Mouse (Mus musculus) adrenal gland, adult 18-20 months (tissue): ENCODE results near the gene Htt. TPM values are rescaled to one million over a fixed set of nuclear protein-coding genes. Genes with fewer than 3 reads are reported as not detected.

ENCODE experiments used
- DNase-seq, 2 experiments: peaks; one replicate each; pipeline ENCODE4 v3.0.0; 2021 to 2022; ENCODE audit warnings: low spot score in 2 of 2
- total RNA-seq, 2 experiments: library from RNA; stranded (reverse); gene quantifications; 1 replicate in 1 of 2; 2 replicates in 1 of 2; pipeline ENCODE4 v1.2.3; 2021

The Htt gene
- total RNA-seq, 2 experiments from 2014 or later, result 30.8 to 34.3 TPM

DNA sequence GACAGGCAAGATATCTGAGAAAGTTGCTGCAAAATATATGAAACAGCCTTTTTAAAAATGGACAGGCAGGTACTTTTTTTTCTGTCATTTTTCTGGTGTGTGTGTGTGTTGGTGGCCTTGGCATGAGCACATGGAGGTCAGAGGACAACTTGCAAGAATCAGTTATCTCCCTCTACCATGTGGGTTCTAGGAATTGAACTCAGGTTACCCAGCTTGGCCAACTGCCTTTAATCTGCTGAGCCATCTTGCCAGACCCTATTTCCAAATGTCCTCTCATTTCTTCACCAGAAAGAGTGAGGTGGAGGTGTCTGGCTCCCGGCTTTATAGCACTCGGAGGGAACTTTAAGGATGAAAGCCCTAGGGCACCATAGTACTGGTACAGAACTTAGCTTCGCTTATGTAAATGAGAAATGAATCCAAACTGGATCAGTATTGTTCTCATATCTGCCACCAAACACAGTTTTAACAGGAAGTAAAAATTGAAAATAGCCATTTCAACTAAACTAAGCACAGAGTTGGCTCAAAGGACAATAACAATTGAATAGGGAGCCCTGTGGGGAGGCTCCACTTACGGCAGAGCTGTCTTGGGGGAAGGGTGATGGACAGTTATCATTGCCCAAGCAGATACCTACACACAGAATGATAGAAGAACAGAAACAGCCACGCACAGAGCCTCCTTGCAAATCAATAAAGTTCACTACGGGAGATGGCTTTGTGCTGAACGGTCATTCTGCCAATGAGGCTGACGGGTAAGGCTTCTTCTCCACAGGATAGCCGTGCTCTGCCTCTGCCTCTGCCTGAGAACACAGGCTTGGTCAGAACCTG is 168.8 kb downstream of the Htt start:
- DNase-seq, result no peak

DNA sequence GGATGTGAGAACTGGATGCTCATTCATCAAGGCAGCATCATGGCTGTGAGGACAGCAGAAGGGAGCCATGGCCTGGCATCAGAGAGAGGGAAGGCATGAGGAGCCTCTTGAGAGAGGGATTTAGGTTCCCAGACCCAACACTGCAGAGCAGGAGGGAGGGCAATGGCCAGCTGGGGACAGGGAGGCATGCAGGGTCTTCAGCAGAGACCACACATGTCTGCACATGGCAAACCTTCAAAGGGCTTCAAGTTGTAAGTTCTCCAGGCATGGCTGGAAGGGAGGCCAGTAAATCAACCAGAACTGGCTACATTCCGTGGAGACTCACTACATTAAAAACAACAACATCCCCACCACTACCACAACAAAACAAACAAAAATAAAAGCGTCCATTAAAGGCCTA is 169.6 kb downstream of the Htt start:
- no peak for DNase-seq

DNA sequence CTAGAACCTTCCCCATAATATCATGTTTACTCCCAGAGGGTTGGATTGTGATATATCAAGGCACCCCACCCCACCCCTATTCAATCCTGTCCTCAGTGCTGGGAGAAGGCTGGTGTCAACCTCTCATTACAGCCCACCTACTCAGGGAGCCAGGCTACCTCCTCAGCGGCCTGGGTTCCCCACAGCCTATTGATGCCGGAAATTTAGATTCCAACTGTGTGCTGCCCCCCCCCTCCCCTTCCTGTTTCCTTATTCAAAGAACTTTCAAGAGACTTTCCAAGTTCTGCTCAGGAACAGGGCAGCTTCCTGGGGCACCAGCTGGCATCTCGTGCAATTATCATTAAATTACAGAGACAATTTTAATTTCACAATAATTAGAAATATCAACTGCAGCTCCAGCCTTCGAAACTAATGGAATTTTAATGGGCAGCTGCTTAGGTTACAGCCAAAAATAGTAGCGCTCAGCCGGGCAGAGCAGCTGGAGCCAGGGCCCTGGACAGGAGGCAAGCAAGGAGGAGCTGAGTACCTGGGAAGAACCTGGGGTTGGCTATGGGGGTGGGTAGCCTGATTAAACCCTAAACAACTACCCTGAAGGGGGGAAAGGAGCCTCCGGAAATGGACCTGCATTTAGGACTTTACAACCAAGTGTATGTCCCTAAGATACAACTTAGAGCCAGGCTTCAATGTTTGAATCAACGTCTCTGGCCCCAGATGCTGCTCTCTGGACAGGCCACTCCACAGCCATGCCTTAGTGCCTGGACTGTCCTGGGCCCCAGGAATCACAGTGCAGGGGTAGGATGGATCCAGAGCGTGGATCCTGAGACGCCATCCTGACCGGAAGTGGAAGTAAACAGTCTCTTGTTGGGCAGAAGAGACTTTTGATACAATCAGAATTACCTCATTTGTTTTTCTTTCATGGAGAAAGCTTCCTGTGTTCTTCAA is 170.2 kb downstream of the Htt start:
- DNase-seq, result no peak

DNA sequence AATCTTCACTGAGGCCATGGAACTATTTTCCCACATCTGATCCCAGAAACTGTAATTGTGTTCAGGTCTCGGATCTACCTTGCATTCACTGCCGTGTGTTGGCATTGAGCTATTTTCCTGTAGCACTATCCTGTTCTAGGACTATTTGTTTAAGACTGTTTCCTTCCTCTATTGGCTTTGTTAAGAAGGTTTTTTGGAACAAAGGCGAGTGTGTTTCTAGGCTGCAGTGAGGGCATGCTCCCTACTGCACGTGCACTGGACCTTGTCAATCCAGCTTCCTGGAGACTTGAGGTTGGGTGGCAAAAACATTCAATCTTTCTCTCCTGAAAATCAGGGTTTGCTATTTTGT is 170.9 kb downstream of the Htt start:
- no peak for DNase-seq

DNA sequence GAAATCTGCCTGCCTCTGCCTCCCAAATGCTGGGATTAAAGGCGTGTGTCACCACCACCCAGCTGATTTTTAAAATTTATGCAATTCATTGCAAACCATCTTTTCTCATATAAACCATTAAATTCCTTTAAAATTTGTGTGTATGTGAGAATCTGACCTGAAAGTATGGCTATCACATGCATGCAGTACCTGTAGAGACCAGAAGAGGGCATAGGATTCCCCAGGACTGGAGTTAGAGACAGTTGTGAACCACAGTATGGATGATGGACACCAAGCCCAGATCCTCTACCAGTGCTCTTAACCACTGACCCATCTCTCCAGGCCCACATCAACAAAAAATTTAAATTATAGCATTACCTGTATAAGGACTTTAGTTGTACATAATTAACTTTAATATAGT is 171.9 kb downstream of the Htt start:
- DNase-seq, result no peak

DNA sequence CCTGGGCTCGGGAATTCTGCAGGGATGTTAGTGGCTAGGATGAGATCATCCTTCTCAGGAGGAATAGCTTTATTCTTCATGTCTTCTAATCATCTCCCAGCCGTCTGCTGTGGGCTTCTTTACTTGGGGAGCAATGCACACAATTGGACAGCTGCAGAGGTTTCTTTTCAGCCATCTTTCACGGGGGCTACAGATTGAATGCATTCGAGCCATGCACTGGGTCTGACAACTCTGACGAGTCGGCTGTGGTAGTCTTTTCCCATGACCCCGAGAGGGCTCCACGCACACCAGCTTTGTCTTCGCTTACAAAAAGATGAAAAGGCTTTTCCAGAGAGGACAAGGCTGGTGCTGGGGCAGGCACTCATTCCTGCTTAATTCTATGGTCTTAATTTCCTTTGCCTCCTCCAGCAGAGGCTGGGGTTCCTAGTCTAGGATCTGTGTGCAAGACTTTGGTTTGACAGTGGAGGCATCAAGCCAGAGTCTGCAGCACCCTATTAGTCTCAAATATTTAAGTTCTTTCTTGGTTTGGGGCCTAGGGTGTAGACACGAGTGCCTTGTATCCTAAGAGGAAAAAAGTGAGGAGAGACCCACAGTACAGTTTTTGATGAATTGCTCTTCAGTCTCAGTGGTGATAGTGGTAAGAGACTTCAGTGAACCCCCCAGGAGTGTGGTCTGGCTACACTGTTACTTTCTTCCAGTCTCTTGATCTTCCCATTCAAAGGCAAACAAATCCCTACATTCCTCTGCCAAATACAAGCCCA is 180.3 kb downstream of the Htt start:
- DNase-seq, result no peak

DNA sequence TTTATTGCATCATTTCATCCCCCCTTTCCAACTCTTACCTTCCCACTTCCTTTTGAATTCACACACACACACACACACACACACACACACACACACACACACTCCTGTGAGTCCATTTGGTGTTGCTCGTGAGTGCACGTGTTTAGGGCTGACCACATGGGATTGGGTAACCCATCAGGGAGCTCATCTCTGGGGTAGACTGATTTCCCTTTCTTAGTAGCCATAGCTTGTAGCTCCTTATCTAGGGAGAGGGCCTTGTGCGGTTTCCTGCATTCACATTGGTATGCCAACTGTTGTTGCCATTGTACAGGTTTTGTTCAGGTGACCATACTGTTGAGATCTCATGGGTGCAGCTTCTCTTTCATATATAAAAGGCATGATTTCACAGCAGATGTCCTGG is 181.9 kb downstream of the Htt start:
- no peak for DNase-seq

DNA sequence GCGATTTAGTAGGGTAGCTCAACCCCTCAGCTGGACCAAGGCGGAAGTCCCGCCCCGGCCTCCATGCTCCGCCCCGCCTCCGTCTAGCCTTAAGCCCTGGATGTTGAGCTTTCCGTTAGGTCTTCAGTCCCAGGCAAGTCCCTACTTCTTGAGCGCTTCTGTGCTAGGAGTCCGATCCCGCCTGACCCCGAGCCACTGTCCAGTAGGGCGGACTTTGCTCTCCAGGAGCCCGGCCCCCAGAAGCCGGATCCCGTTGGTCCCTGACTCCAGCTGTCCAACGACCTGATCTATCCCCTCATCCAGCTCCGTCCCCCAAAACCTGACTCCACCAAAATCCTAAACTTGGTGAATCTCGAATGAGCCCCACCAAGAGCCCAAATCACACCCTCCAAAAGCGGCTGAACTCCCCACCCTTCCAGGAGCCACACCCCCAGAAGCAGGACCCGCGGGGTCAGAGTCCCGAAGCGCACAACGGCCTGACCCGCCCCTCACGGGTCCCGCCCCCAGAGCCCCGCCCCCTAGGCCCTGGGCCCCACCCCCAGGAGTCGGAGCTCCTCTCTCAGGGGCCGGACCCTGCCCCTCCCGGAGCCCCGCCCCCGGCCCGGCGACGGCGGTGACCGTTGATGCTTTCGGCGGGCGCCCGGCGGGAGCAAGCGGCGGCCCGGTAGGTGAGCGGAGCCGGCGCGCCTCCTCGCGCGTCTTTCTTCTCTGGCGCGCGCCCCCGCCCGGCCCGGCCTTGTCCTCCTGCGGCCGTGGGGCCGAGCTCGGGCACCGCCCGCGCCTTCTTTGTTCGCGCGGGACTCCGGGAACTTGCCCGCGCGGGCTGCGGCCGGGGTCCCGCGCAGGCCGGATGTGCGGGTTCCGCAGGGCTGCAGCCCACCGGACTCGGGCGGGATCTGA is 187.6 kb downstream of the Htt start, which contains the start of gene Rgs12:
Gene Rgs12 (plus strand): TSS at position 585 of the 900 bp plus-strand sequence.
- peak; percentile 82 to 85 for DNase-seq

DNA sequence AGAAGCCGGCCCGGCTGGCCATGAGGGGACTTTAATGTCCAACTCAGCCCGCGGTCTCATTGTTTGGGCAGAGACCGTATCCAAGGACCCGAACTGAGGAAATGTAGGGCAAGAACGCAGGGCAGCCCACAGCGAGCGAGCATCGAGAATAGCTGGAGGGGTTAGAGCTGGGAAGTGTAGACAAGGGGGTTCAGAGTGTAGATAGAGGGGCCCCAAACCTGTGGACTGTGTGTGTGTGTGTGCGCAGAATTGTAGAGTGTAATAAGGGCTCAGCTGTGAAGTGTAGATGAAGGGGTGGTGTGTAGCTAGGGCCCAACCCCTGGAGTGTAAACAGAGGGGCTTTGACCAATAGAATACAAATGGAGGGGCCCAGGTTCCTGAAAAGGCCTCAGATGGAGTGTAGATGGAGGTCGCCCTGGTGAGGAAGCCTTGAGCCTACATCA is 188.2 kb downstream of the Htt start:
- no peak for DNase-seq

DNA sequence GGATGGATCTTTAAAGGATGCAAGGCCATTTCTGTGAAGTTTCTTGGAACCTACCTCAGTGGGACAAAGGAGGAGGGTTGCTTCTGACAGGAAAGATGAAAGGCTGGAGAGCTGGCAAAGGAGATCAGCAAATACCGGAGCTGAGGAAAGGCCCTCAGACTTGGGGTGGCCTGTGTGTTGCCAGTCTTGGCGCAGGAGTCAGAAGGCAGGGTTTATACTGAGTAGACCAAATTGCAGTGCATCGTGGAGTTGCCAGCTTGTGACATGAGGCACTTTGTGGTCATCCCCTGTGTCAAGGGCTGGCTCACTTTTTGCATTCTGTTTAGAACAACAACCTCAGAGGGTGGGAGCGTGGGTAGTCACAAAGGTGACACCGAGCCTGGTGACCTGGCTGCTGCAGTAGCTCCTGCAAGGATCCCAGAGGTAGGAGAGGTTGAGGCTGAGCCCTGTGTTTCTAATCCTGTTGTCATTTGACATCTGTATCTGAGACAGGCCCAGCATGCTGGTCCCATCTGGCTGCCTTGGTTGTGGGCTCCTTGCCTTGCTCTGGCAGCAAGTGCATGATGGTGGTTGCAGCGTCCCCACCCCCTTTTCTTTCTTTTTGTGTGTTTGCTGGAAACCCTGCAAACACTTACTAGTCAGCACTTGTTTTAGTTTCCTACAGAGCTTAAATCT is 189.1 kb downstream of the Htt start:
- DNase-seq, result no peak

DNA sequence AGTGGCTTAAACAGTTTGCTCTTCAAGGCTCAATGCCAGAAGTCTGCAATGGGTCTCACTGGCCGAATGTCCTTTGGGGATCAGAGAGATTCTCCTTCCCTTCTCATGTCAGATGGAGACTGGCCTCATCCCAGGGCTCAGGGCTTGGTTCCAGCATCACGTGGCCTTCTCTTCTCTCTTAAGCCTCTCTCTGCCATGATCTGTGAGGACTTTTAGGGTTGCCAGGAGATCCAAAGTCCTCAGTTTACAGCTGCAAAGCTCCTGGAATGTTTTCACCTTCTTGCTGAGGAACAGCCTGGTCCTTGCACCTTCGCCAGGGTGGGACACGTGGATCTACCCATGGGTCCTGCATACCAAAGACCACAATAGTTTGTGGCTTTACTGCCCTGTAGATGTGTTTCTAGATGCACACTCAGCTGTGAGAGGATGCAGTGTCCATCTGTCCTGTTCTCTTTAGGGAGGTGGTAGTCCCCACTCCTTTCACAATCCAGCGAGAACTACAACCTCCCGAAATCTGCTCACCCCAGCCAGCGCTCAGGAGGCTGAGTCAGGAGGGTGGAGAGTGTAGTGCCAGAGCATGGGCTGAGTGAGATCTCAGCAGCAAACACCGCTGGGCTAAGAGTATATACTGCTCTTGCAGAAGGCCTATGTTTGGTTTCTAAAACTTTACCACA is 189.8 kb downstream of the Htt start:
- DNase-seq, result no peak

DNA sequence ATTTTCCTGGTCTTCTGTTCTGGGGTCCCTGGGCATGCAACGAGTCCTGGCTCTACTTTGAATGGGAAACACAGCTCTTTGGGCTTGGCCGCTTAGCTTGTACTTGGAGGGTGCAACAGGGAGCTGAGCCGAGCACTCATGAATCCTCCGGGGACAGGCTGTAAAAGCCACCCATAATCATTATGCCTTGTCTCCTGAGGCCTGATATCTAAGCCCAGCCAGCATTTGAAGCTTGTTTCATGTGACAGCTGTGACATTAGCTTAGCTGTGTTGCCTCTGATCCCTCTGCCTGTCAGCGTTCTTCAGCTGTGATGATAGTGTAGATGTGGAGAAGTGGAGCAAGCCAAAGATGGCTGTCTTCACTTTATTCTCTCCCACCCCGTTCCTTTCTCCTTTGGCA is 193.0 kb downstream of the Htt start:
- DNase-seq, result no peak

DNA sequence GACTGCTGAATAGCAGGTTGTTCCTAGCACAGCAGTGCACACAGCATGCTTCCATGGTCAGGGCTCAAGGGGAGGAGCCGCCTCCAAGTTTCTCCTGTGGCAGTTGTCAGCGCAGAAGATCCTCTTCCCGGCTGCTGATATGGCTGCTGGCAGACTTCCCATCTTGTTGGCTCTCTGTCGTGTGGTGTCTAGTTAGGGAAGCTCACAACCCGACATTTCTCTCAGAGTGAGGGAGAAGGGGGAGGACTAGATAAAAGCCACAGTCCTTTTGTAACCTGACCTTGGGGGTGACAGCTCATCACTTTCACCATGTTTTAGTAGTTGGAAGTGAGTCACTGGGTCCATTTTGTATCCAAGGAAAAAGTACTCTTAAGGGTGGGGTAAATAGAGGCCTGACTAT is 194.1 kb downstream of the Htt start:
- peak; percentile 53 to 65 for DNase-seq

DNA sequence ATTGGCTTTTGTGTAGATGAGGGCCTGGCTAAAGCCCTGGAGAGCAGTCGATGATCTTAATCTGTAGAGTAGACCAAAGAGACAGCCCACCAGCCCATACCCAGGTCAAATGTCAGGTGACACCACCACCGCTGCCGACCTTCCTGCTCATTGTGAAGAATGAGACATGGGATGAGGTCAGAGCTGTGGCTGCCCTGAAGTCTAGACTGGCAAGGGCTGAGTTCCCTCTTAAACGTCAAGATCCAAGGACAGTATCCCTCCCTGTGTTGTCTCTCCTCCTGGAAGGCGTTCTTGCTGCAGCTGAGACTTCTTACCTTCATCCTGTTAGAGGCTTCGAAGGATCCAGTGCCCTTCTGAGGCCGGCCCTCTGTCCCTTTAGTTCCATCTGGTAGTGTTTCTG is 194.6 kb downstream of the Htt start:
- no peak for DNase-seq

DNA sequence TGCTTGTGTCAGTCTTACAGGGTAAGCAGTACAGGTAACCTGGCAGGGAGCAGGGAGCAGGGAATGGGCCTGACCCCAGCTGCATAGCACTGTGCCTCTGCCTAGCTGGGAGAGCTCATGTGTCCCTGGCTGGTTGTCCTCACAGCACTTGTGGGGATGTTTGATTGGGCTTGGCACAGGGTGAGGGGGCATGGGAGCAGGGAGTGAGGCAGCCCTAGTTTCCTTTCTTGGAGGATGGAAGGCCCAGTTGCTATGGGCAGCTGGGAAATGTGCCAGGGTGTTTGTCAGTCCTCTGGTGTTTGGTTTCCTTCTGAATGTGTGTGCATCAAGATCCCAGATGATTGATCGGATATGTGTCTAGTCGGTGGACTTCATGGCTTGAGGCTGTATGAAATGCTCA is 195.5 kb downstream of the Htt start:
- no peak for DNase-seq

DNA sequence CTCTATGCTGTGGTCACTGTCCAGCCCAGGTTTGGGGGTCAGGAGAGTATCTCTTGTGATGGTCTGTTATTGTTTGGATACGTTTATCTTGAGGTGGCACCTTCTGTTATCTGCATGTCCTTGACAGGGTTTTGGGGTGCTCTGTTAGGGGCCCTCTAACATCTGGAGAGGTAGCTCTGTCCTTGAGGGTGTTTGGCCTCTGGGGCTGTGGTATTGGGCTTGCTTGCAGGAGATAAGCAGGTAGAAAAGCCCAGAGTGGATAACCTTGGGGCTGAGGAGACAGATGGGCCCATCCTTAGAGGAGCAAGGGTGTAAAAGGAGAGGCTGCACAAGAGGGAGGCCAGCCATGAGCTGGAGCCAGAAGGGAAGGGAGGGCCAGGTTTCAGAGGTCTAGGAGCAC is 198.5 kb downstream of the Htt start:
- DNase-seq, result no peak
